Mouse (Mus musculus) lung, postnatal 25 days (tissue): ENCODE measurements around the gene March9.
A peak's percentile ranks its signal among the peaks of the same experiment; 100 is the strongest.
"Not testable (repeated sequence)": the region's sequence is repeated elsewhere in the genome, so short reads cannot be mapped to it uniquely, and the experiment has no call there.

Source experiments
- DNase-seq: peaks from one replicate; pipeline ENCODE4 v3.0.0; 2022; ENCODE audit warnings: low spot score

Gene March9

DNA sequence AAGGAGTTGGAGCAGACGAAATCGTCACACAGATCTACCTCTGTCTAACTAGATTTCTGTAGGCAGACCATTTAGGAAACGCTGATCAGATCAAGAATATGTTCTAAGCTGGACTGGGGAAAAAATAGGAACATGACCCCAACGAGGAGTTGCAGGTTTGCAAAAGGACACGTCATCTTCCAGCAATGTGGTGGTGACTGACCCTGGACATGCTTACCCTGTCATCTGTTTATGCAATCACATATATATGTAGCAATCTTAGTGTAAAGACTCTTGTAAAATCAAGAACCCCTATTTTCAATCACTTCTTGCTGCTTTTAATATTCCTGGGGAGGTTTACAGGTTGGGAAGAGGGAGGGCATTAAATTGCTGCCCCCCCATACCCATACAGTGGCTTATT is 2.5 kb upstream of the March9 start:
- no peak for DNase-seq

DNA sequence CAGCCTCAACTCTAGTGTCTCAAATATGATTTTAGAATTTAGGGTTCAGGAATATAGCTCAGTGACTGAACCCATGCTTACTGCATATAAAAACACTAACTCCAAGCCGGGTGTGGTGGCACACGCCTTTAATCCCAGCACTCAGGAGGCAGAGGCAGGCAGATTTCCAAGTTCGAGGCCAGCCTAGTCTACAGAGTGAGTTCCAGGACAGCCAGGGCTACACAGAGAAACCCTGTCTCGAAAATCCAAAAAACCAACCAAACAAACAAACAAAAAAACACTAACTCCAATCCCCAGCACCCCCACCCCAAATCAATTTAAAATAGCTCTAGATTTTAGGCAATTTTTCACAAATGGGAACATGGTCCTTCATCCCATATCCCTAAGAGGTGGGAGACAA is 2.1 kb upstream of the March9 start:
- not testable (repeated sequence) for DNase-seq

- DNase-seq: no peak
Observed at GRCm38 (mm10) chr10:127061513-127061912, 1.5 kb upstream of the March9 start.

- DNase-seq: no peak
Observed at GRCm38 (mm10) chr10:127061085-127061484, 1.1 kb upstream of the March9 start.

GRCm38 (mm10) chr10:127059174-127059967 is 613 bp downstream of the March9 start:
- no peak for DNase-seq

- DNase-seq: no peak
Observed at GRCm38 (mm10) chr10:127058708-127059107, 1.3 kb downstream of the March9 start.

- peak; percentile 79 for DNase-seq
Observed at GRCm38 (mm10) chr10:127058161-127058560, 1.8 kb downstream of the March9 start.

- DNase-seq: no peak
Observed at GRCm38 (mm10) chr10:127056490-127056889, 3.5 kb downstream of the March9 start.

DNA sequence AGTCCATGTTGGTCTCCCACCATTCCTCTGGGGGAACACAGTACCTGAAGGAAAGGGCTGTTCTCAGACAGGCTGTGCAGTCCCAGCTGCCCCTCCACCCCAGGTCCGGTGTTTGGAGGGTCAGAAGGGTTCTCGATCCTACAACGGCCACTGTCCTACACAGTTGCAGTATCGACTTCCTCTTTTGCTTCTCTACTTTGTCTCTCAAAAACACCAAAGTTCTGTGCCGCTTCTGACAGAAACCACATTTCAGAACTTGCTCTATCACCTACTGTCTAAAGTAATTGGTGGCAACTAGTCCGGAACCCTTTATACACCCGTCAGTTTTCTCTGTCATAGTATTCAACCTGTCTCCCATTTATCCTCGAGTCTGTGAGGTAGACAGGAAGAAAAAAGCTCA is 4.6 kb downstream of the March9 start:
- DNase-seq: no peak

DNA sequence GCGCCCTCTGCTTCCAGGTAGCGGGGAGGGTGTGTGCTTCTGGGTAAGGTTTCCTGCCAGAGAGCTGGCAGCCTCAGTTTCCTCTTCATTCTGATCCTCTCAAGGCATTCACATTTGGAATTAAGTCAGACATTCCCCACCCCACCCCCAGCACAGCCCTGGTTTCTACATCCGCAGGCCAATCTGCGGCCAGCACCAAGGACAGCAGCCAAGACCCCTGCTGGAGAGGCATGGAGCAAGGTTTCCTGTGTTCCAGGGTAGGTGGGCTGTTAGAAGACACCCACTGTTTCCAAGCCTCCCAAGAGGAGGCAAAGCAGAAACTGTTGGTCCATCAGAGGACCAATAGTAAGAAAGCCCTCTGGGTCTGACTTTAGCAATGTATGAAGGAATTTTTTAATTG is 5.3 kb downstream of the March9 start:
- DNase-seq: no peak

DNA sequence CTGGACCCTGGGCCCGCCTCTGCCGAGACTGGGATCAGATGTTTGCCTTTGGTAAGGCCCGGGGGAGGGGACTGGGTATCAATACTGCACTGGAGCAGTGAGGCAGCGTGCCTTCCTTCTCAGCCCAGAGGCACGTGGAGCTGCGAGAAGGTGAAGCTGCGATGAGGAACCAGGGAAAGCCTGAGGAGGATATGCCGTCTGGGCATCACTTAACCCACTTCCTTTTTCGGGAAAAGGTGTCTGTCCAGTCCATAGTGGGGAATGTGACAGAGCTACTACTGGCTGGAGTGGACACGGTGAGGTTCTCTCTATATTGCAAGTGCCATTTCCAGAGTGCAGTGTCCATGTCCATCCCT is 9.9 kb downstream of the March9 start:
- no peak for DNase-seq

GRCm38 (mm10) chr10:127049395-127050118 is 10.4 kb downstream of the March9 start:
- DNase-seq: no peak

- no peak for DNase-seq
Observed at GRCm38 (mm10) chr10:127048608-127049394, 11.2 kb downstream of the March9 start.

DNA sequence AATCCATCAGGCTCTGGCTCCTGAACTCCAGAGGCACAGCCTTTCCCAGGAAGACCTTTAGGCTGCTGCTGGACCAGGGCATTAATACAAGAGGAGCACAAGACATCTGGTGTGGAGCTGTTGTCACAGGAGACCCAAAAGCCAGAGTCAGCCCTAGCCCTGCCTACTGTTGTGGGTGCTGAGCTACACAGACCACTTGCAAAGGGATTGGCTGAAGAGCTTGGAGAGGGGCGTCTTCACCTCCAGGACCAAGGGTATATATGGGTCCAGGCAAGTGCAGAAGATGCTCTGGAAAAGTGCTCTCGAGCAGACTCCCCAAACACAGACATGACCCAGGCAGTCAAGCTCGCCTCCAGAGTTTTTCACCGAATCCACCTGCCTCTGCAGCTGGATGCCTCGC is 12.0 kb downstream of the March9 start, which contains the start of gene Cyp27b1:
TSS of gene Cyp27b1 (plus strand) at position 297 of the 400 bp plus-strand sequence.
- DNase-seq: no peak

- no peak for DNase-seq
Observed at GRCm38 (mm10) chr10:127043187-127043586, 16.8 kb downstream of the March9 start.

- no peak for DNase-seq
Observed at GRCm38 (mm10) chr10:127042468-127043115, 17.4 kb downstream of the March9 start.

- peak; percentile 85 for DNase-seq
Observed at GRCm38 (mm10) chr10:127041774-127042338, 18.1 kb downstream of the March9 start.

GRCm38 (mm10) chr10:127041274-127041766 is 18.7 kb downstream of the March9 start, which contains the start of the genes Mettl1 and Eef1akmt3:
TSS of gene Mettl1 (plus strand) at chr10:127041414.
TSS of gene Eef1akmt3 (minus strand) at chr10:127041513.
- no peak for DNase-seq

DNA sequence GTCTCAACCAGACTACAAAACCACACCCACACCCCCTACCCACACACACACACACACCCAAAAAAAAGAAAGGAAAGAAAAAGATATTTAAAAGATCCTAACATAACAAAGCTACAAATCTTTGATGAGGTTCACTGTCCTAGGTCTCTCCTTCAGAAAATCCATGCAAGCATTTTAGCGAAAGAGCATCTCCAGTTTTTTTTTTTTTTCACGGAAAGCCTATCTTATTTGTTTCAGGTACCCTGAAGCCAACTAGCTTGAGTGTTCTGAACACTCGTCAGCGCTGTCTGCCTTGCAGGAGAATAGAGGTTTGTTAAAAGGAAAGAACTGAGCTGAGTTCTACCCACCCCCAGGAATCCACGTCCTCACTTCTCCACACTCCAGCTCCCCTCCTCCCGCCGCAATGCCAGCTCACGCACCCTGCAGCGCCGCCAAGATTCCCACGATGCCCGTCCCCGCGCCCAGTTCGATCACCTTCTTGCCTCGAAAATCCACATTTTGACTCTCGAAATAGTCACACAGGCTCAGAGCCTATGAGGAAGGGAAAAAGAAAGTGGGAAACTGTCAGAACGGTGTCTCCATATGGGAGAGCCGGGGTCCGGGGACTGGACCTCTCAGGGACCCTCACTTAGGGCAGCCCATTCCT is 19.3 kb downstream of the March9 start:
- no peak for DNase-seq

GRCm38 (mm10) chr10:127037641-127038040 is 22.3 kb downstream of the March9 start:
- DNase-seq: no peak

DNA sequence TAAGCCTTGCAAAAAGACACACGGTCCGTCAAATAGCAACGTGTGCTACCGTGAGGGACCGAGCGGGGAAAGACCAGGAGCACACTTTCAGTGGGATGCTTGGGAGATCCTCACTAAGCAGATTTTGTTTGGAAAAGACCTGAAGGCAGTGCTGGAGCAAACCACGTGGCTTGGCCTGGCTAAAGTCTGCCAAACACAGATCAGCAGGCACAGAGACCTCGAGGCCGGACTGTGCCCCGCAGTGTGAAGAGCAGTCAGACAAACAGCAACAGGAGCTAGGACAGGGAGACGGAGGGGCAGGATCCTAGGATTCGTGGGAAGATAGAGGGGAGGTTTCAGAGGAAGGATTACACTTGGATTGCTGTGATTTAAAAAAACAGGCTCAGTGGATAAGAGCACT is 23.7 kb downstream of the March9 start:
- no peak for DNase-seq
